Mouse (Mus musculus): ENCODE measurements around the gene Lin7c.

Lin7c gene

DNA sequence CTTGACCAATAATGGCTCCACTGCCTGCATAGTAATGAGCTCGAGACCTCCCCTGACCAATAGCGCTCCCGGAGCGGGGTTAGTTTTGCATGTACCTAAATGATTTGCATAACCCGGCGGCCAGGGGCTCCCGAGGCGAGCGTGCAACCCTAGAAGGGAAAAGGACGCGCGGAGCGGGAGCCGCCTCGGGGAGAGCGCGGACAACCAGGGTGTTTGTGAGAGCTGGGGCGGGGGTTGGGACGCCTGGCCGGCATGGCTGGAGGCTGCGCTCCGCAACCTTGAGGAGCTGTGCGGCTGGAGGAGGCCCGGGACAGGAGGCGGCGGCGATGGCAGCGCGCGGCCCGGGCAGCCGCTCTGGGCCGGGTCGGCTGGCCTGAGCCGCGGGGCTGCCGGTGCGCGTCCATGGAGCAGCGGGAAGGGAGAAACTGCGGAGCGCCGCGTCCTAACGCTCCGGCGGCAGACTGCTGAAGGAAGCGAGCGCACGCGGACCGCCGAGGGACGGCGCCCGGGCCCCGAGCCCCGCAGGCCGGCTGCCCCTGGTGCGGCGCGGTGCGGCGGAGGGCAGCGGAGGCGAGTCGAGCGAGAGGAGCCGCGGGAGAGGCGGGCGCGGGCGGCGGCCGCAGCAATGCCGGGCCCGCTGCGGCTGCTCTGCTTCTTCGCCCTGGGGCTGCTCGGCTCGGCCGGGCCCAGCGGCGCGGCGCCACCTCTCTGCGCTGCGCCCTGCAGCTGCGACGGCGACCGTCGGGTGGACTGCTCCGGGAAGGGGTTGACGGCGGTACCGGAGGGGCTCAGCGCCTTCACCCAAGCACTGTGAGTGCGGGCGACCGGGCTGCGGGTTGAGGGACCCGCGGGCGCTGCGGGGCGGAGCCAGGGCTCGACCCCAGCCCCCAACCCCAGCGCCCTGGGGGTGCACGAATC lies 27.1 kb downstream of the Lin7c start, which contains the start of gene Lgr4:
Gene Lgr4, plus strand, starts transcription at position 152 of the 918 bp plus-strand sequence.
- WGBS, result under 1% methylated on average over 99 of the region's 111 CpGs

- WGBS, result 18% methylated on average over 22 of the region's 22 CpGs
These were observed 28.1 kb downstream of the Lin7c start for GRCm38 (mm10) chr2:109918592-109919262.

- 88% methylated on average over 7 of the region's 7 CpGs for WGBS
These were observed 29.8 kb downstream of the Lin7c start for GRCm38 (mm10) chr2:109920471-109920870.

GRCm38 (mm10) chr2:109921298-109922035 lies 30.8 kb downstream of the Lin7c start:
- 80% methylated on average over 8 of the region's 8 CpGs for WGBS

- 79% methylated on average over 3 of the region's 3 CpGs for WGBS
These were observed 31.7 kb downstream of the Lin7c start for GRCm38 (mm10) chr2:109922306-109922705.

DNA sequence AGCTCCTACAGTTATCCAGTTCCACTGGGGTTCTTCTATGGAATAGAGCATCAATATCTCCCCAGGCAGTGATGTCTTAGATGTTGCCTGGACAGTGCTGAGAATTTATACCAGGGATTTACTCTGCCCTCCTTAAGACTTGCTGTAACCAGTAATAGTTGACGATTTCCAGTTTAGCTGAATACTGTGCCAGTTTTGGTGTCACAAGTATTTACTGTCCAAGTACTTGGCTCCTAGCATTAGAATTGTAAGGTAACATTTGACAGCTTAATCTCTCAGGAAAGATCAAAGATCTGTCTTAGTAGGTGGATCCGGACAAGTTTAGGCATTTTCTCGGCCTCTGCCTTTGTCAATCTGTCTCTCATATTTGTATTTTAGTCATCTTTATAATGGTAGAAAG lies 32.4 kb downstream of the Lin7c start:
- 91% methylated on average over 3 of the region's 3 CpGs for WGBS

- WGBS, result 94% methylated on average over 3 of the region's 3 CpGs
These were observed 33.3 kb downstream of the Lin7c start for GRCm38 (mm10) chr2:109923945-109924344.

GRCm38 (mm10) chr2:109926984-109927383 lies 36.3 kb downstream of the Lin7c start:
- WGBS, result 95% methylated on average over 4 of the region's 4 CpGs

DNA sequence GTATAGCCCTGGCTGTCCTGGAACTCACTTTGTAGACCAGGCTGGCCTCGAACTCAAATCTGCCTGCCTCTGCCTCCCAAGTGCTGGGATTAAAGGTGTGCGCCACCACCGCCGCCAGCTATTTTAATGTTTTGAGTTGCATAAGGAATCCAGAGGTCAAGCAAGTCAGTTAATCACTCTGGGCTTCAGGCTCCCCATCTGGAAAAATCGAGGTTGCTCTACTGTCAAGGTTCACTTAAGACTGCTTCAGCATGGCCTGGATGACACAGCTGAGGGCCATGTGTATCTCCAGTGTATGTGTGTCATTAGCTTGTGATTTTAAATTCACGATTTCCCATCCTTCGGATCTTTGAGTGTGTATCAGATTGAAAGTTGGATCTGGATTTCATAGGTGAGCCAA lies 36.8 kb downstream of the Lin7c start:
- 94% methylated on average over 7 of the region's 7 CpGs for WGBS

DNA sequence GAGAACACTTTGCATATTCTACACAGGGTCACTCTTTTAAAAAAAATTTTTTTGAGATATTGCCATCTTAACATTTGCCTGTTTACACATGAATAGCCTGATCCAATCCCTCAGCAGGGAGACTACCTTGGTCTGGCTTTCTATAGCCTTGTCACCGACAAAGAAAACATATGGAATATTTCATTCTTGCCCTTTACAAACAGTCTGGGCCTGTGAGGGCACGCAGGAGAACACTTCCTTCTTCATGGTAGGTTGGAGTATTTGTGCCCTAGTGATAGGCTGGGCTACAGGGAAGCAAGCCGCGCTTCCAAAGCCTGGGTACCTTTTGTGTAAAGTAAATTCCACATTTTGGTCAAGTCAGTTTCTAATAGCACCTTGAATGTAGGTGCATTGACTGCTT lies 38.1 kb downstream of the Lin7c start:
- 85% methylated on average over 4 of the region's 4 CpGs for WGBS

DNA sequence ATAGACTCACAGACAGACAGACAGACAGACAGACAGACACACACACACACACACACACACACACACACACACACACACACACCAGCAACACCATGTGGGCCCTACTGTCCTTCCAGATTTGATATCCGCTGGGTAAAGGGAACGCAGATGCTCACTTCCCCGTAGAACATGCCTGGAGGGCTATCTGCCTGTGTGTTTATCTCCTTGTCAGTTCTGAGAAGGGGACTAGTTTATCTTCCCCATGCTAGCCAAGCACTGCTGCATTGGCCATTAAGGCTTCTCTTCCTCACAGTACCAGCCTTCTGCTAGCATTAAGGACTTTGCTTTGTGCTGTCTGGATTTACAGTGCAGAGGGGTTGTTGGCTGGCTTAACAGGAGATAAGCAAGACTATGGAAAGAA lies 38.6 kb downstream of the Lin7c start:
- WGBS, result 98% methylated on average over 3 of the region's 3 CpGs

- WGBS, result 97% methylated on average over 5 of the region's 5 CpGs
These were observed 39.7 kb downstream of the Lin7c start for GRCm38 (mm10) chr2:109930366-109930765.

GRCm38 (mm10) chr2:109930771-109931170 lies 40.1 kb downstream of the Lin7c start:
- 96% methylated on average over 4 of the region's 4 CpGs for WGBS

DNA sequence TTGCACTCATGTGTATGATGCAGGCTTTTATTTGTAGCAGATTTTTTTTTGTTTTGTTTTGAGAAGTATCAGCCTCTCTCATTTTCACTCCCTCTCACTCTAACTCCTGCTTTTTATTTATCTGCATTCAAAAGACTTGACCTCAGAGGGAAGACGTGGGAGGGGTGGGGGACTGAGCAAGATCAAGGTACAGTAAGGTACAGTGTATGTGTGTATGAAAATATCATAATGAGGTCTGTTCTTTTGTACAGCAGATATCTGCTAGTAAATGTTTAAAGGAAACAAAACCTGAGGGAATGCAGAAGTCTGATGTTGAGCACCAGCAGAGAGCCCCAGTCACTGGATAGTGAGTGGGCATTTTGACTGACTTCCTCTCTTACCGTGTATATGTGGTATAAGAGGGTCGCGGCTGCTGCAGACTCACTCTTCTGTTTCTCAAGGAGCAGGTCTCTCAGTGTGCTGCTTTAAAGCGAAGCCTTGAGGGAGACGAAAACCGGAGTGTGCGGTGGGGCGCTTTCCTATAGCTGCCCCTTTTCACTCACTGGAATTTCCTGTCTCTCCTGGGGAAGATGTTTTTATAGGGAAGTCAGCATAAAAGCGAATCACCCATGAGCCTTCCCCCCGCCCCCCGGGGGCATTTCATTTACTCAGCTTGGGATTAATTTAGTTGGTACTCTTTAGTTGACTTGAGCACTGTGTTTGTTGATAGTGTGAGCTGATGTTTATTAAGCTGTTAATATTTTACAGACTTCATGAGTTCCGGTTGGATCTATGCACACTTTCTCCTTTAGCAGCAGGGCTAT lies 41.5 kb downstream of the Lin7c start:
- 67% methylated on average over 13 of the region's 13 CpGs for WGBS

GRCm38 (mm10) chr2:109933151-109933550 lies 42.5 kb downstream of the Lin7c start:
- 98% methylated on average over 3 of the region's 3 CpGs for WGBS

- WGBS, result 74% methylated on average over 4 of the region's 4 CpGs
These were observed 43.4 kb downstream of the Lin7c start for GRCm38 (mm10) chr2:109934086-109934485.

DNA sequence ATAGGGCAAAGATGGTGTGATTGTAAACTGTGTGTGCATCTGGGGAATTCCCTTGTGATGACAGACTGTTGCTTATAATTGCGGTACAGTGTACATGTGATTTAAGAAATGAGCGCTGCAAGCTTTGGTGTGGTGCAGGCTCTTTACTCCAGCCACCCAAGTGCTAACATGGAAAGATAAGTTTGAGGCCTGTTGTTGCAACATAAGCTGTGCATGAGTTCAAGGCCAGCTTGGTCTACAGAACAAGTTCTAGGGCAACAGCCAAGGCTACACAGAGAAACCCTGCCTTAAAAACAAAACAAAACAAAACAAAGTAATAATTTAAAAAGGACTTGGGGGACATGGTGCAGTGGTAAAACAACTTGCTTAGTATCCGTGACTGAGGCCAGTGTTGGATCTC lies 44.5 kb downstream of the Lin7c start:
- 98% methylated on average over 3 of the region's 3 CpGs for WGBS

- WGBS, result 81% methylated on average over 11 of the region's 11 CpGs
These were observed 45.2 kb downstream of the Lin7c start for GRCm38 (mm10) chr2:109935754-109936409.

GRCm38 (mm10) chr2:109936410-109936755 lies 45.7 kb downstream of the Lin7c start:
- 86% methylated on average over 2 of the region's 2 CpGs for whole genome bisulfite sequencing

DNA sequence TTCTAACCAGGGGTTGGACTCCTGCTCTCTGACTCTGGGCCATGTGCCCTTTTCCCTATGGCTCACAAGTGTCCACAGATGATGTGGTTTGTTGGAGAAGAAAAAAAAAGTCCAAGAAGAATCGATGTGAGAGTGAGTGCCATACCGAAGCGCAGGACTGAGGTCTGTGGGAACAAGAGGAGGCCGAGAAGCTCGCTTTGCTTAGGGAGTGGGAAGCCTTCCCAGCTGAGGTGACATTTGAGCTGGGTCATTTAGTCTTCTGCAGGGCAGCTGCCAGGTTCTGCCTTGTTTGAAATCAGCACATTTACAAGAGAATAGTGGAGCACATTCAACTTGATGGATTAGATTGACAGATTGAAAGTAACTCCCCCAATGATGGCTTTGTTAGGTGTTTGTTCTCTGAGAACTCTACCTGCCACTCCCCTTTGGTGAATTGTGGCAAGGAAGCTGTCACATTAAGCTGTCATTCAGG lies 51.4 kb downstream of the Lin7c start:
- WGBS, result 65% methylated on average over 5 of the region's 5 CpGs
